Mouse (Mus musculus): ENCODE results near the gene Diablo.

The Diablo gene

DNA sequence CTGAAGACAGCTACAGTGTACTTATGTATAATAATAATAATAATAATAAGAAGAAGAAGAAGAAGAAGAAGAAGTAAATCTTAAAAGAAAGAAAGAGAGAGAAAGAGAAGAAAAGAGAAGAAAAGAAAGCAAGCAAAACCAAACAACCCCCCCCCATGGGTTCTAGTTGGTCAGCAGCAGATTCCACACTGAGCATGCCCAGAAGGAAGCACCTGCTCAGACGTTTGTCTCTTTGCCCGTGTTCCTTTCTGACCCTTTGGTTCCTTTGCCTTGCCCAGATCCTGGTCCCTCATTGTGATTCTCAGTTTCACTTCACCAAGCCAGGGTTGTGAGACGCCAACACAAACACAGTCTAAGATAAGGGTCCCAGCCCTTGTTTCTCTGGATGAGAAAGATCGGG is 22.0 kb downstream of the Diablo start:
- DNase-seq (ENCODE audit: low spot score), result no peak

GRCm38 (mm10) chr5:123499717-123500116 is 24.3 kb downstream of the Diablo start:
- no peak for DNase-seq (ENCODE audit: low spot score)

DNA sequence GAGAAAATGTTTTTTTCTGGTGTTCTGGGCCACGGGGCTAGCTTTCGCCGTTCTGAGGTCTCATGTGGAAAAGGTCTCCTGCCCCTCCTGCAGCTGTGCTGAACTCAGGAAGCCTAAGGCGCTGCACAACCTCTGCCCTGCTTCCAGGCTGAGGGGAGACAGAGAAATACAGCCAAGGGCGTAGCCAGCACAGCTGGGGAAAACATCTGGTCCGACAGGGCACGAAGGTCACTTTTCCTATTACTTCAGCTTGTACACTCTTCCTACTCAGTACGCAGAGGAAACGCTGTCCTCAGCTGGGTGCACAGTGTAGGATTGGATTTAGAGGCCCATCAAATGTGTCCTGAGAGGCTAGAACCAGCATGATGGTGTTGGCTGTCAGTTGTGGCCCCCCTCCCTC is 34.0 kb downstream of the Diablo start:
- DNase-seq (ENCODE audit: low spot score), result no peak

DNA sequence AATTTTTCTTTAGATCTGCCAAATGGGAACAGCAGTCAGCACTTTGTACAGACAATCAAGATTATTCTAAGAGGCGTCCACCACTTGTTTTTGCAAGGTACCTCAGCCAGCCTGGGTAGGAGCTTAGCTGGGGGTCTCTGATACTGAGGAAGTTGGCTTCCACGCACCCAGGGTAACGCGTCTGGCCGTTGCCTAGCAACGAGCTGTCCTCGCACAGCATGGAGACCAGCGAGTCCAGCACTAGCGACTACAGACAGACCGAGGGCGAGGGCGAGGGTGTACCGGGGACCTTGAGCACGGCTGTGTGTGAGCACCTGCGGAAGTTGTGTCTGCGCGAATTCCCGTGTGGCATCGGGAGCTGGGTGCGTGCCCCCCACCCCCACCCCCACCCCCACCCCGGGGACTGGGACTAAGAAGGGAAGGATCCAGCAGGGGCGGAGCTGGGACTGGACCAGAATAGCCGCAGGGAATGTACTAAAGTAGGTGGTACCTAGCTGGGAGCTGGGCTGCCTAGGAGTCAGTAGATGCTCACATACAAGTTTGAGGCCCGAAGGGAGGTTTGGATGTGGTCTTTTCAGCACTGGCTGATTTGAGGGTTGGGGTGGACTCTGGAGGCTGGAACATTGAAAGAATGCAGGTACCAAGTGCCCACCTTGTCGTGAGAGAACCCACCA is 34.7 kb downstream of the Diablo start, which contains the start of the genes Lrrc43 and Il31:
Gene Lrrc43, plus strand, starts transcription at position 194 of the 674 bp plus-strand sequence.
Gene Il31, minus strand, starts transcription at position 378 of the 674 bp plus-strand sequence.
- no peak for DNase-seq (ENCODE audit: low spot score)

DNA sequence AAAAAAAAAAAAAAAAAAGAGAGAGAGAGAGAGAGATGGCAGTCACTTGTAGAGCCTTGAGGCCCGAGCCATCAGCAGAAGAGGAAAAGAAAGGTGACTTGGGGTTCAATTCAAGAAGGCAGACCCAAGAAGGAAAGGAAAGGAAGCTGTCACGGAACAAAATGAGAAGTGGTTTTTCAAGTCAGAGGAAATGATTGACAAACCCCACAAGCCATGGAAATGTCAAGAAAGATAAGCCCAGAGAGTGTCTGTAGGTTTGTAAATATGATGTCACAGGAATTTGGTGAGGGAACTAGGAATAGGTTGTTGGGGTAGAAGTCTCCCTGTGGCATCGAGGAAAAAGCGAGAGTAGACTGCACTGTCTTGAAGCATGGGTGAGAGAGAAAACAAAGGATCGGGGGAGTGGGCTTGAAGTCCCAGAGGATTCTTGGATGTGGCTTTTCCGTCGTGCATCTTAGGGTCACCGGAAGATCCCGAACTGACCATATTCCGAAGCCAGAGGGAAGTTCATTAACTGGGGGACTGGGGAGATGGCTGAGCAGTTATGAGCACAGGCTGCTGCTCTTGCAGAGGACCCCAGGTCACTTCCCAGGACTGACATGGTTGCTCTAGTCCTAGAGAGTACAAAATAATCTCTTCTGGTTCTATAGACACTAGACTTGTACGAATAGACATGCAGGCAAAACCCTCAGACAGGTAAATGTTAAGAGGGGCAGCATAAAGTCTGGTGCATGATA is 36.1 kb downstream of the Diablo start:
- DNase-seq (ENCODE audit: low spot score), result no peak

DNA sequence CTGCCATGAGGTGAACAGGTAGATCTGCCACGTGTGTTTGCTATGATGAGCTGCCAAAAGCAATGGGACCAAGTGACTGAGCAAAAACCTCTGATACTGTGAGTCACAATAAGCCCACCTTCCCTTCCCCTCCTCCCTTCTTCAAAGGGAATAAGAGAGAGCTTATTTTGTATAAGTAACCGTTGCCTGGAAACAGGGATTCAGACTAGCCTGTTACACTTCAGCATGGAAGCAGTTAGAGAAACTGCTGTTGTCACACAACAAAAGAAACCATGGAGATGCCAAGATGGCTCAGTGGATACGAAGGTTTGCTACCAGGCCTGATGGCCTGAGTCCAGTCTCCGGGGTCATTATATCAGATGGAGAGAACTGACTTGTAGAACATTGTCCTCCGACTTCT is 50.2 kb downstream of the Diablo start:
- no peak for DNase-seq (ENCODE audit: low spot score)

DNA sequence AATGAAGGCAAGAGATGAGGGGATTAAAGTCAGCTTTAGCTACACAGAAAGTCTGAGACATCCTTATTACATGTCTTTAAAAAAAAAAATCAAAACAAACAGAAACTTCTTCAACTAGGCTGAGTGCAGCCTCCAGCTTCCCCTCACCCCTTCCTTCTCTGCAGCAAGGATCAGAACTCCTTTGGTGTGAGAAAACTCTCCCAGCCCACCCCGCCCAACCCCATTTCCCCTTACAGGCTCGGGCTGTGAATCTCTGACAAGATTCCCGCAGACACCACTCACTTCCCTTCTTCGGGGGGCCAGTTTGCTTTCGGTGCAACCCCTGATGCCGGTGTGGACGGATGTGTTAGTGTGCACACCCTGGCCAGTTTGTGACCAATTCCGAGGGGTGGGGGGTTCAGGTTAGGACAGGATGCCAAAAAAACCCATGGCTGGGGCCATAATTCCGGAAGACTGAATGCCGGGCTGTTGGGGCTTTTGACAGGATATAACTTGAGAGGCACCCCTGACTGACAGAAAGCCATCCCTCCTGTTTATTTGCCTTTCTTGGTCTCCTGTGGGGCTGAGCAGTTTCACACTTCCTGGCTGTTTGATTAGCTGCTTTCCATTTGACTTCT is 53.1 kb downstream of the Diablo start:
- no peak for DNase-seq (ENCODE audit: low spot score)

DNA sequence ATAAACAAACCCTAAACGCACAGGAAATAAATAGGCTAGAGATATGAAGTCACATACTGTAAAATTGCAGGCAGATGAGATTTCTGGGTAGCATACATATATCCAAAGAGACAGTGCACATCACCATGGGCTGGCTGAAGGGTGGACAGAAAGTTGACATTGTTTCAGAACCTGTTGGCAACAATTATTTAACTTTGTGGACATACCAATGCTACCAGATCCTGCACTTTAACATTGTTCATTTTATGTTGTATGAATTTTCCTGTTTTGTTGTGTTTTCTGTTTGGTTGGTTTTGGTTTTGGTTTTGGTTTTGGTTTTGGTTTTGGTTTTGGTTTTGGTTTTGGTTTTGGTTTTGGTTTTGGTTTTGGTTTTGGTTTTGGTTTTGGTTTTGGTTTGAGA is 59.3 kb downstream of the Diablo start:
- no peak for DNase-seq (ENCODE audit: low spot score)

DNA sequence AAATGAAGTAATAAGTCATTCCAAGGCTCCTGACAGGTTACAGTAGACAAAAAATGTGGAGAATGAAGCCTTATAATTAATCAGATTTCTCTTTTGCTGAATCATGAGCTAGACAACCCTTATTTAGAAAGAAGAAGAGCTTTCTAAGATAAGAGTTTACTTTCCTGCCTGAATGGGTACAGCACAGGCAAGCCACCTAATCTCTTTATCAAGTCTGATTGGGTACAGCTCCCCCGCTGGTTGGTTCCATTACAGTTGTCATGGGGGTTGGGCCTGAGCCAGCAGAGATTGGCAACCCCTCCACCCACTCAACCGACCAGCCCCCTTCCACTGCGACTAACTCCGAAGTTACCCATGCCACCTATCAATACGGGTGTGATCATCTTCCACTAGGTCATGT is 62.6 kb downstream of the Diablo start:
- no peak for DNase-seq (ENCODE audit: low spot score)

Measured in lung, postnatal 25 days (tissue).